Mouse (Mus musculus): ENCODE results near the gene Letmd1.
"Not testable (repeated sequence)": the region's sequence is repeated elsewhere in the genome, so short reads cannot be mapped to it uniquely, and the experiment has no call there.

The Letmd1 gene

GRCm38 (mm10) chr15:100499506-100499905, 30.7 kb downstream of the Letmd1 start:
- DNase-seq (ENCODE audit: low spot score in 2 of 2), result not testable (repeated sequence)

- DNase-seq (ENCODE audit: low spot score in 2 of 2), result no peak
These were observed 39.8 kb downstream of the Letmd1 start for GRCm38 (mm10) chr15:100508454-100509167.

- no peak for DNase-seq (ENCODE audit: low spot score in 2 of 2)
These were observed 41.2 kb downstream of the Letmd1 start for GRCm38 (mm10) chr15:100510072-100510471.

GRCm38 (mm10) chr15:100513387-100513786, 44.6 kb downstream of the Letmd1 start:
- no peak for DNase-seq (ENCODE audit: low spot score in 2 of 2)

GRCm38 (mm10) chr15:100515121-100515520, 46.3 kb downstream of the Letmd1 start:
- no peak for DNase-seq (ENCODE audit: low spot score in 2 of 2)

- no peak for DNase-seq (ENCODE audit: low spot score in 2 of 2)
These were observed 51.5 kb downstream of the Letmd1 start for GRCm38 (mm10) chr15:100520306-100520705.

- no peak for DNase-seq (ENCODE audit: low spot score in 2 of 2)
These were observed 56.6 kb downstream of the Letmd1 start for GRCm38 (mm10) chr15:100525405-100525804.

- DNase-seq (ENCODE audit: low spot score in 2 of 2), result no peak
These were observed 59.1 kb downstream of the Letmd1 start for GRCm38 (mm10) chr15:100527900-100528299.
